Mouse (Mus musculus): Measurements from ENCODE around the gene Slc29a3. TPM values are rescaled to one million over a fixed set of nuclear protein-coding genes. Genes with fewer than 3 reads are reported as not detected.

The Slc29a3 gene
- polyA plus RNA-seq, 1 experiment = 4.7 TPM

GRCm38 (mm10) chr10:60678926-60679325 is 73.7 kb downstream of the Slc29a3 start:
- no peak overlapping the region for H3ac ChIP-seq (ENCODE audit: control insufficient read depth, insufficient read length)
- no peaks in the 10 kb centered on the region for H3K36me3 ChIP-seq (ENCODE audit: control insufficient read depth, insufficient read depth)
- no peak overlapping the region for H3K4me3 ChIP-seq
- H3K79me2 ChIP-seq (ENCODE audit: control insufficient read depth, insufficient read depth) = no peaks in the 10 kb centered on the region
- no peak overlapping the region for H3K4me2 ChIP-seq (ENCODE audit: low read depth)
- TF ChIP-seq TCF3 (IDR thresholded peaks at IDR 0.05; ENCODE audit: insufficient read length, low read depth) = no peak
- TF ChIP-seq MAX (IDR thresholded peaks at IDR 0.05; ENCODE audit: low read depth) = no peak
- no peak for TF ChIP-seq POLR2AphosphoS2 (IDR thresholded peaks at IDR 0.05; ENCODE audit: insufficient read length, low read depth)
- TF ChIP-seq CEBPB (IDR thresholded peaks at IDR 0.05; ENCODE audit: insufficient read depth, poor library complexity, severe bottlenecking) = no peak
- no peak for TF ChIP-seq MYOG (IDR thresholded peaks at IDR 0.05; ENCODE audit: control insufficient read depth in 1 of 3, insufficient read depth in 1 of 3, insufficient read length in 2 of 3, low read depth in 2 of 3)
- no peak for TF ChIP-seq E2F4 (IDR thresholded peaks at IDR 0.05; ENCODE audit: insufficient read depth)
- TF ChIP-seq POLR2A (IDR thresholded peaks at IDR 0.05; ENCODE audit: insufficient read length, low read depth) = no peak
- no peak for TF ChIP-seq TCF12 (IDR thresholded peaks at IDR 0.05; ENCODE audit: insufficient read depth, poor library complexity, severe bottlenecking)
- TF ChIP-seq REST (IDR thresholded peaks at IDR 0.05; ENCODE audit: insufficient read depth, insufficient read length) = no peak
- TF ChIP-seq SRF (IDR thresholded peaks at IDR 0.05; ENCODE audit: control insufficient read depth, insufficient read length, low read depth) = no peak
- TF ChIP-seq MYOD1 (IDR thresholded peaks at IDR 0.05; ENCODE audit: control insufficient read depth in 1 of 3, insufficient read length in 2 of 3, low read depth in 2 of 3) = no peak
- no peak for TF ChIP-seq USF1 (IDR thresholded peaks at IDR 0.05; ENCODE audit: low read depth)
- H3K27me3 ChIP-seq (ENCODE audit: control insufficient read depth, insufficient read depth, insufficient read length) = peaks cover 56% of the 10 kb centered on the region

- Histone ChIP-seq H3K27me3 (ENCODE audit: control insufficient read depth, insufficient read depth, insufficient read length) (peaks cover 50% of the 10 kb centered on the region), H3K4me3 (no peak overlapping the region), H3ac (ENCODE audit: control insufficient read depth, insufficient read length) (no peak overlapping the region), H3K36me3 (ENCODE audit: control insufficient read depth, insufficient read depth) (no peaks in the 10 kb centered on the region), H3K79me2 (ENCODE audit: control insufficient read depth, insufficient read depth) (no peaks in the 10 kb centered on the region), H3K4me2 (ENCODE audit: low read depth) (no peak overlapping the region)
- TF ChIP-seq SRF (IDR thresholded peaks at IDR 0.05; ENCODE audit: control insufficient read depth, insufficient read length, low read depth) (no peak), TCF12 (IDR thresholded peaks at IDR 0.05; ENCODE audit: insufficient read depth, poor library complexity, severe bottlenecking) (no peak), CEBPB (IDR thresholded peaks at IDR 0.05; ENCODE audit: insufficient read depth, poor library complexity, severe bottlenecking) (no peak), MAX (IDR thresholded peaks at IDR 0.05; ENCODE audit: low read depth) (no peak), E2F4 (IDR thresholded peaks at IDR 0.05; ENCODE audit: insufficient read depth) (no peak), REST (IDR thresholded peaks at IDR 0.05; ENCODE audit: insufficient read depth, insufficient read length) (no peak), POLR2A (IDR thresholded peaks at IDR 0.05; ENCODE audit: insufficient read length, low read depth) (no peak), MYOG (IDR thresholded peaks at IDR 0.05; ENCODE audit: control insufficient read depth in 1 of 3, insufficient read depth in 1 of 3, insufficient read length in 2 of 3, low read depth in 2 of 3) (no peak), TCF3 (IDR thresholded peaks at IDR 0.05; ENCODE audit: insufficient read length, low read depth) (no peak), USF1 (IDR thresholded peaks at IDR 0.05; ENCODE audit: low read depth) (no peak), POLR2AphosphoS2 (IDR thresholded peaks at IDR 0.05; ENCODE audit: insufficient read length, low read depth) (no peak), MYOD1 (IDR thresholded peaks at IDR 0.05; ENCODE audit: control insufficient read depth in 1 of 3, insufficient read length in 2 of 3, low read depth in 2 of 3) (no peak)
These were observed 75.3 kb downstream of the Slc29a3 start for GRCm38 (mm10) chr10:60677319-60677718.

- peaks cover 9% of the 10 kb centered on the region for H3K27me3 ChIP-seq (ENCODE audit: control insufficient read depth, insufficient read depth, insufficient read length)
- no peak overlapping the region for H3K4me2 ChIP-seq (ENCODE audit: low read depth)
- no peaks in the 10 kb centered on the region for H3K36me3 ChIP-seq (ENCODE audit: control insufficient read depth, insufficient read depth)
- H3K4me3 ChIP-seq = no peak overlapping the region
- TF ChIP-seq E2F4 (IDR thresholded peaks at IDR 0.05; ENCODE audit: insufficient read depth) = no peak
- TF ChIP-seq POLR2AphosphoS2 (IDR thresholded peaks at IDR 0.05; ENCODE audit: insufficient read length, low read depth) = no peak
- no peak for TF ChIP-seq POLR2A (IDR thresholded peaks at IDR 0.05; ENCODE audit: insufficient read length, low read depth)
- TF ChIP-seq MYOD1 (IDR thresholded peaks at IDR 0.05; ENCODE audit: control insufficient read depth in 1 of 3, insufficient read length in 2 of 3, low read depth in 2 of 3) = no peak
- no peak for TF ChIP-seq MYOG (IDR thresholded peaks at IDR 0.05; ENCODE audit: control insufficient read depth in 1 of 3, insufficient read depth in 1 of 3, insufficient read length in 2 of 3, low read depth in 2 of 3)
- no peak for TF ChIP-seq SRF (IDR thresholded peaks at IDR 0.05; ENCODE audit: control insufficient read depth, insufficient read length, low read depth)
- H3K79me2 ChIP-seq (ENCODE audit: control insufficient read depth, insufficient read depth) = no peaks in the 10 kb centered on the region
- H3ac ChIP-seq (ENCODE audit: control insufficient read depth, insufficient read length) = no peak overlapping the region
These were observed 82.4 kb downstream of the Slc29a3 start for GRCm38 (mm10) chr10:60670166-60670565.

GRCm38 (mm10) chr10:60668591-60668990 is 84.0 kb downstream of the Slc29a3 start:
- H3K36me3 ChIP-seq (ENCODE audit: control insufficient read depth, insufficient read depth) = no peaks in the 10 kb centered on the region
- no peak overlapping the region for H3K4me2 ChIP-seq (ENCODE audit: low read depth)
- peaks cover 7% of the 10 kb centered on the region for H3K27me3 ChIP-seq (ENCODE audit: control insufficient read depth, insufficient read depth, insufficient read length)
- H3K4me3 ChIP-seq = no peak overlapping the region
- TF ChIP-seq MYOD1 (IDR thresholded peaks at IDR 0.05; ENCODE audit: control insufficient read depth in 1 of 3, insufficient read length in 2 of 3, low read depth in 2 of 3) (no peak), TCF3 (IDR thresholded peaks at IDR 0.05; ENCODE audit: insufficient read length, low read depth) (no peak)
- no peak overlapping the region for H3ac ChIP-seq (ENCODE audit: control insufficient read depth, insufficient read length)
- no peaks in the 10 kb centered on the region for H3K79me2 ChIP-seq (ENCODE audit: control insufficient read depth, insufficient read depth)

Other genes with a start within 250 kb of the Slc29a3 start
- 2.1 TPM for gene Cdh23, start 56.3 kb downstream of the Slc29a3 start, polyA plus RNA-seq (2012; fragmentation: generic; extraction: Trizol)
- 91.9 TPM for gene Unc5b, start 78.8 kb upstream of the Slc29a3 start, polyA plus RNA-seq (2012; fragmentation: generic; extraction: Trizol)

All from myocyte (in vitro differentiated cells).